ENCODE assay signal across 8 mouse cellular contexts in genomic region chr8:81768313-81768675, GRCm38 (mm10).
DNase-seq lines count a peak whose midpoint lies in the region; ATAC-seq and TF ChIP-seq lines count a peak whose summit lies in the region.

No protein-coding gene starts in this region.

- no peak for TF ChIP-seq CTCF in forebrain, postnatal 0 days (IDR thresholded peaks at IDR 0.05; ENCODE audit: low read depth)

- H3K9me3 ChIP-seq in forebrain, embryonic 10.5 days = no peaks in the 10 kb centered on the region
- H3K9me3 ChIP-seq in forebrain, postnatal 0 days (ENCODE audit: low read length) = no peaks in the 10 kb centered on the region

- peak overlapping the region; percentile 80 for H3K27ac ChIP-seq in forebrain, embryonic 10.5 days
- H3K27ac ChIP-seq in forebrain, postnatal 0 days (ENCODE audit: low read depth, low read length) = no peak overlapping the region

- no peaks in the 10 kb centered on the region for H3K27me3 ChIP-seq in forebrain, embryonic 10.5 days (ENCODE audit: poor library complexity, severe bottlenecking)
- no peaks in the 10 kb centered on the region for H3K27me3 ChIP-seq in forebrain, postnatal 0 days (ENCODE audit: insufficient read depth, low read length)
- no peaks in the 10 kb centered on the region for H3K27me3 ChIP-seq in myocyte (ENCODE audit: control insufficient read depth, insufficient read depth, insufficient read length)

- H3K9ac ChIP-seq in forebrain, postnatal 0 days = no peak overlapping the region

- H3K4me1 ChIP-seq in forebrain, embryonic 10.5 days = peaks cover 37% of the 10 kb centered on the region
- H3K4me1 ChIP-seq in forebrain, postnatal 0 days (ENCODE audit: insufficient read depth) = no peaks in the 10 kb centered on the region

- no peak overlapping the region for H3ac ChIP-seq in myocyte (ENCODE audit: control insufficient read depth, insufficient read length)

- TF ChIP-seq POLR2A in myocyte (IDR thresholded peaks at IDR 0.05; ENCODE audit: insufficient read length, low read depth) = no peak

- peak overlapping the region; percentile 31; the same call in 1 of the 2 replicates for H3K4me3 ChIP-seq in forebrain, embryonic 10.5 days
- H3K4me3 ChIP-seq in forebrain, postnatal 0 days (ENCODE audit: low read depth, low read length) = no peak overlapping the region
- peak overlapping the region; percentile 2 for H3K4me3 ChIP-seq in myocyte

- peak; percentile 47 for DNase-seq in forebrain, embryonic 10.5 days (ENCODE audit: extremely low spot score, low spot score)
- DNase-seq in forebrain, postnatal 0 days = no peak
- peak; percentile 67 for DNase-seq in embryo, embryonic 10 days (ENCODE audit: low spot score)
- peak; percentile 56 for DNase-seq in kidney, postnatal 10 days
- no peak for DNase-seq in ovary, postnatal 10 days (ENCODE audit: low spot score)
- no peak for DNase-seq in Muller cell, postnatal 12 days (ENCODE audit: inconsistent ontology term)
- DNase-seq in layer of hippocampus, postnatal 14 days (ENCODE audit: low spot score in 2 of 2) = no peak

- 38% methylated on average over 2 of the region's 2 CpGs for WGBS in forebrain, embryonic 10.5 days
- WGBS in forebrain, postnatal 0 days = 30% methylated on average over 2 of the region's 2 CpGs

- H3K79me2 ChIP-seq in myocyte (ENCODE audit: control insufficient read depth, insufficient read depth) = no peaks in the 10 kb centered on the region

- H3K36me3 ChIP-seq in forebrain, embryonic 10.5 days (replicated peaks) = no peaks in the 10 kb centered on the region
- H3K36me3 ChIP-seq in forebrain, postnatal 0 days (ENCODE audit: insufficient read depth) = no peaks in the 10 kb centered on the region
- H3K36me3 ChIP-seq in myocyte (ENCODE audit: control insufficient read depth, insufficient read depth) = no peaks in the 10 kb centered on the region

- no peak for ATAC-seq in forebrain, postnatal 0 days

- no peak overlapping the region for H3K4me2 ChIP-seq in forebrain, postnatal 0 days (ENCODE audit: low read depth)
- H3K4me2 ChIP-seq in myocyte (ENCODE audit: low read depth) = peak overlapping the region; percentile 77

TF ChIP-seq in myocyte, 11 proteins besides CTCF, POLR2A, EP300 and RAD21:
- TF ChIP-seq POLR2AphosphoS2 (IDR thresholded peaks at IDR 0.05; ENCODE audit: insufficient read length, low read depth) = no peak
- peak in 2 of 3 experiments; percentile 84 to 85 for TF ChIP-seq MYOG (IDR thresholded peaks at IDR 0.05; ENCODE audit: control insufficient read depth in 1 of 3, insufficient read depth in 1 of 3, insufficient read length in 2 of 3, low read depth in 2 of 3)
- TF ChIP-seq REST (IDR thresholded peaks at IDR 0.05; ENCODE audit: insufficient read depth, insufficient read length) = no peak
- TF ChIP-seq USF1 (IDR thresholded peaks at IDR 0.05; ENCODE audit: low read depth) = no peak
- TF ChIP-seq TCF3 (IDR thresholded peaks at IDR 0.05; ENCODE audit: insufficient read length, low read depth) = no peak
- peak; percentile 81 to 87 (median 87) for TF ChIP-seq MYOD1 (IDR thresholded peaks at IDR 0.05; ENCODE audit: control insufficient read depth in 1 of 3, insufficient read length in 2 of 3, low read depth in 2 of 3)
- peak; percentile 89 for TF ChIP-seq TCF12 (IDR thresholded peaks at IDR 0.05; ENCODE audit: insufficient read depth, poor library complexity, severe bottlenecking)
- no peak for TF ChIP-seq MAX (IDR thresholded peaks at IDR 0.05; ENCODE audit: low read depth)
- TF ChIP-seq SRF (IDR thresholded peaks at IDR 0.05; ENCODE audit: control insufficient read depth, insufficient read length, low read depth) = no peak
- no peak for TF ChIP-seq E2F4 (IDR thresholded peaks at IDR 0.05; ENCODE audit: insufficient read depth)
- no peak for TF ChIP-seq CEBPB (IDR thresholded peaks at IDR 0.05; ENCODE audit: insufficient read depth, poor library complexity, severe bottlenecking)
TF ChIP-seq in myocyte: peak in this region for 3.

Comparison
In these comparisons a context has a peak if more than half of its experiments do, and no peak if none do; other contexts are left out.
1. DNase-seq: peak in forebrain, embryonic 10.5 days (single experiment), embryo, embryonic 10 days (single experiment) and kidney, postnatal 10 days (single experiment); none in forebrain, postnatal 0 days (single experiment), ovary, postnatal 10 days (single experiment), Muller cell, postnatal 12 days (single experiment) and layer of hippocampus, postnatal 14 days (0 of 2).